Mouse (Mus musculus) lung, postnatal 4 days (tissue): ENCODE data around the gene Gm572.

Source experiments
- DNase-seq, 2 experiments: peaks; one replicate each; pipeline ENCODE4 v3.0.0; 2021

Gene Gm572

GRCm38 (mm10) chr4:148643291-148644156 lies at the start of gene Gm572:
Gm572 (plus strand) TSS chr4:148643317.
- no peak for DNase-seq

- peak in 1 of 2 experiments; percentile 20 for DNase-seq
Observed at GRCm38 (mm10) chr4:148593996-148594395, 49.1 kb upstream of the Gm572 start.

- peak in 1 of 2 experiments; percentile 4 for DNase-seq
Observed at GRCm38 (mm10) chr4:148595916-148596315, 47.2 kb upstream of the Gm572 start.

GRCm38 (mm10) chr4:148596731-148597130 lies 46.4 kb upstream of the Gm572 start:
- DNase-seq = peak in 1 of 2 experiments; percentile 8

GRCm38 (mm10) chr4:148598826-148599225 lies 44.3 kb upstream of the Gm572 start:
- no peak for DNase-seq

GRCm38 (mm10) chr4:148600316-148600715 lies 42.8 kb upstream of the Gm572 start:
- peak in 1 of 2 experiments; percentile 8 for DNase-seq

GRCm38 (mm10) chr4:148601871-148602270 lies 41.2 kb upstream of the Gm572 start:
- peak in 1 of 2 experiments; percentile 5 for DNase-seq

GRCm38 (mm10) chr4:148602357-148603120 lies 40.6 kb upstream of the Gm572 start, which contains the start of gene Masp2:
Masp2 (plus strand) TSS chr4:148602554.
- peak in 1 of 2 experiments; percentile 11 for DNase-seq

GRCm38 (mm10) chr4:148603376-148604139 lies 39.6 kb upstream of the Gm572 start:
- peak in 1 of 2 experiments; percentile 15 for DNase-seq

GRCm38 (mm10) chr4:148604141-148604540 lies 39.0 kb upstream of the Gm572 start:
- DNase-seq = peak in 1 of 2 experiments; percentile 10

GRCm38 (mm10) chr4:148604541-148605165 lies 38.5 kb upstream of the Gm572 start:
- peak; percentile 65 to 76 for DNase-seq

- DNase-seq = peak; percentile 74 to 84
Observed at GRCm38 (mm10) chr4:148607758-148608157, 35.4 kb upstream of the Gm572 start.

- DNase-seq = no peak
Observed at GRCm38 (mm10) chr4:148609805-148610204, 33.3 kb upstream of the Gm572 start.

- no peak for DNase-seq
Observed at GRCm38 (mm10) chr4:148610631-148611364, 32.3 kb upstream of the Gm572 start.

GRCm38 (mm10) chr4:148612557-148612956 lies 30.6 kb upstream of the Gm572 start:
- no peak for DNase-seq

GRCm38 (mm10) chr4:148613738-148614137 lies 29.4 kb upstream of the Gm572 start:
- DNase-seq = no peak

GRCm38 (mm10) chr4:148619805-148620204 lies 23.3 kb upstream of the Gm572 start:
- DNase-seq = no peak

- DNase-seq = no peak
Observed at GRCm38 (mm10) chr4:148620718-148621117, 22.4 kb upstream of the Gm572 start.

GRCm38 (mm10) chr4:148622485-148622884 lies 20.6 kb upstream of the Gm572 start:
- no peak for DNase-seq

GRCm38 (mm10) chr4:148623609-148624008 lies 19.5 kb upstream of the Gm572 start:
- no peak for DNase-seq

GRCm38 (mm10) chr4:148625010-148625409 lies 18.1 kb upstream of the Gm572 start:
- DNase-seq = no peak
